Mouse (Mus musculus) macrophage (primary cell): ENCODE results near the gene Samd14. TPM values are rescaled to one million over a fixed set of nuclear protein-coding genes. Genes with fewer than 3 reads are reported as not detected.
"Not testable (repeated sequence)": the region's sequence is repeated elsewhere in the genome, so short reads cannot be mapped to it uniquely, and the experiment has no call there.

Experiments
- H3K27ac ChIP-seq: fragments of 350-480 bp; formaldehyde crosslinking; 2 replicates; pipeline ENCODE4 v1.9.0; 2021
- H3K36me3 ChIP-seq: fragments of 350-480 bp; formaldehyde crosslinking; 2 replicates; pipeline ENCODE4 v1.9.0; 2021; ENCODE audit errors: inconsistent target
- H3K4me3 ChIP-seq: fragments of 350-480 bp; formaldehyde crosslinking; 2 replicates; pipeline ENCODE4 v1.9.0; 2021; ENCODE audit errors: inconsistent target
- H3K79me2 ChIP-seq: fragments of 350-480 bp; formaldehyde crosslinking; 2 replicates; pipeline ENCODE4 v1.9.0; 2021; ENCODE audit errors: inconsistent target
- WGBS: methylation state at CpG from one replicate; pipeline ENCODE4 v1.1.7; 2026; ENCODE audit warnings: inconsistent platforms; ENCODE audit not compliant: missing documents; 5-methylcytosine and 5-hydroxymethylcytosine counted together
- polyA plus RNA-seq: library from polyadenylated mRNA; stranded (reverse); fragments of 250-400 nt; gene quantifications from 3 replicates; pipeline ENCODE4 v1.2.4, GENCODE M21; 2018; ENCODE audit warnings: inconsistent platforms

The Samd14 gene
- polyA plus RNA-seq, 1 experiment from 2014 or later = 0.06 TPM

GRCm38 (mm10) chr11:95004937-95005198 is 4.8 kb upstream of the Samd14 start:
- H3K4me3 ChIP-seq = no peak overlapping the region
- WGBS = 87% methylated on average over 6 of the region's 6 CpGs
- peaks cover 52% of the 10 kb centered on the region for H3K36me3 ChIP-seq
- H3K27ac ChIP-seq = no peak overlapping the region
- peaks cover 1% of the 10 kb centered on the region; the same call in 1 of the 2 replicates for H3K79me2 ChIP-seq

DNA sequence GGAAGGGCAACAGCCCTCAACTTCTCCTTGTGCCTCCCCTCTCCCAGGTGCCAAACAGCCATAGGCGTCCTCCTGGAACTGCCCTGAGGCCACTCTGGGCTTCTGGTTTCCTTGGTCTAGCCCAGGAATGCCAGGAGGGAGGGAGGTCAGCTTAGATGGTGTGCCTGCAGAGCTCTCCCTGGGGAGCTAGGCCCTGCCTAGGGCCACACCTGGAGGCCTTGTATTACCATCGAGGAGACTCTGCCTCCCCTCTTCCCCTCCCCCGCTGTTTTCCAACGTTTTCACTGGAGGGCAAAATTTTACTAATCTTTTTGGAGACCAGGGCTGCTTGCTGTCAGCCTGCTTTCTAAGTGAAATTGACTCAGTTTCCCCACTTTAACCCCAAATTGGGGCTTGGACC is 3.6 kb upstream of the Samd14 start:
- no peak overlapping the region; the same call in 1 of the 2 replicates for H3K4me3 ChIP-seq
- peaks cover 41% of the 10 kb centered on the region for H3K36me3 ChIP-seq
- H3K27ac ChIP-seq = no peak overlapping the region
- H3K79me2 ChIP-seq = no peaks in the 10 kb centered on the region; the same call in 1 of the 2 replicates
- 45% methylated on average over 4 of the region's 4 CpGs for WGBS

- H3K4me3 ChIP-seq = peak overlapping the region; percentile 26
- peaks cover 36% of the 10 kb centered on the region for H3K36me3 ChIP-seq
- H3K79me2 ChIP-seq = no peaks in the 10 kb centered on the region
- 3% methylated on average over 25 of the region's 27 CpGs for WGBS
- no peak overlapping the region for H3K27ac ChIP-seq
Observed at GRCm38 (mm10) chr11:95006525-95007219, 3.0 kb upstream of the Samd14 start.

- Histone ChIP-seq H3K4me3 (no peak overlapping the region), H3K27ac (no peak overlapping the region), H3K79me2 (no peaks in the 10 kb centered on the region), H3K36me3 (peaks cover 29% of the 10 kb centered on the region)
- 8% methylated on average over 3 of the region's 3 CpGs for WGBS
Observed at GRCm38 (mm10) chr11:95007418-95007817, 2.3 kb upstream of the Samd14 start.

DNA sequence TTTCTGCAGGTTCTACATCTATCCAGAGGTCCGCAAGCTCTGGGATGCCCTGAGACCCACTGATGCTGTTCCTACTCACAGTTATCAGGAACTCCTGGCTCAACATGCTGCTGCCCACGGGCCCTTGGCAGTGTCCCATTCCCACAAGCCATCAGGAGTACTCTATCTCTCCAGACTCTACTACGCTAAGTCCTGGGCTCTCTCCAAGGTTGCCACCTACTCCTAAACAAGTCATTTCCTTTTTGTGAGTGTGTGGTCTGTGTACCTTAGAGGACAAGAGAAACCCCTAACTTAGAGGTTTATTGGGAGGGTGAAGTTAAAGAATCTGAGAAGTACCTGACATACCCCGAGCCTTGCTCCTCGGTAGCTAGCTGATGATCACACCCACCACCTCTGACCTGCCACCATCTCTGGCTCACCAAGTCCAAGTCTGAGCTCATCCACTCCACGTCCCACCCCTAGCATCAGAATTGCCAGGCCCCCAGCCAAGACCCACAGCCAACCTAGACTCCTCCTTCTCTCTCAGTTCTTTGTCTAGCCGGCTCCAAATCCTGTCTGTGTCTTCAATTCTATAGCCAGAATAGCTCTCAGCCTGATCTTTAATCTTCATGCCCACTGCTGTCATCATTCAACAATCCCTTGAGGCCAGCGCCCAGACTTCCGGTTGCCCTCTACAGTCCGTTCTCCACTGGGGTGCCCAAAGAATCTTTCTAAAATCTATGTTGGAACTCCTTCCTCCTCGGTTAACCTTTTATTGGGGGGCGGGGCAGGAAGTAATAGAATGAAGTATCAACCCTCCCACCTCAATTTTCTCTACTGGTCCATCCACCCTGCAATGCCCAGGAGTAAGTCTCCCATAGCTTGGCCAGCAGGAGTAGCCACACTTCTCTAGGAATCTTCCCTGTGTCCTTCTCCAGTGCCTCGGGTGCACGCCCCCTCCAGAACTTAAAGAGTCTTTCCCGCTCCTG is 734 bp upstream of the Samd14 start:
- Histone ChIP-seq H3K79me2 (no peaks in the 10 kb centered on the region), H3K27ac (no peak overlapping the region), H3K4me3 (peak overlapping the region; percentile 31), H3K36me3 (peaks cover 15% of the 10 kb centered on the region; the same call in 1 of the 2 replicates)
- WGBS = 29% methylated on average over 12 of the region's 15 CpGs

- Histone ChIP-seq H3K27ac (no peak overlapping the region), H3K36me3 (peaks cover 4% of the 10 kb centered on the region; the same call in 1 of the 2 replicates)
Observed at GRCm38 (mm10) chr11:95010141-95010739, 561 bp downstream of the Samd14 start.

GRCm38 (mm10) chr11:95010841-95011403 is 1.2 kb downstream of the Samd14 start:
- 80% methylated on average over 4 of the region's 4 CpGs for WGBS
- not testable (repeated sequence) for H3K79me2 ChIP-seq, H3K36me3 ChIP-seq, H3K4me3 ChIP-seq, H3K27ac ChIP-seq

More at GRCm38 (mm10) chr11:95010141-95010739, 561 bp downstream of the Samd14 start:
- Histone ChIP-seq H3K4me3 (no peak overlapping the region), H3K79me2 (no peaks in the 10 kb centered on the region)
- WGBS = 17% methylated on average over 33 of the region's 40 CpGs

- WGBS = 40% methylated on average over 1 of the region's 1 CpGs
- H3K27ac ChIP-seq = no peak overlapping the region
- H3K4me3 ChIP-seq = no peak overlapping the region
- no peaks in the 10 kb centered on the region for H3K36me3 ChIP-seq
- no peaks in the 10 kb centered on the region for H3K79me2 ChIP-seq
Observed at GRCm38 (mm10) chr11:95011416-95011815, 1.7 kb downstream of the Samd14 start.

DNA sequence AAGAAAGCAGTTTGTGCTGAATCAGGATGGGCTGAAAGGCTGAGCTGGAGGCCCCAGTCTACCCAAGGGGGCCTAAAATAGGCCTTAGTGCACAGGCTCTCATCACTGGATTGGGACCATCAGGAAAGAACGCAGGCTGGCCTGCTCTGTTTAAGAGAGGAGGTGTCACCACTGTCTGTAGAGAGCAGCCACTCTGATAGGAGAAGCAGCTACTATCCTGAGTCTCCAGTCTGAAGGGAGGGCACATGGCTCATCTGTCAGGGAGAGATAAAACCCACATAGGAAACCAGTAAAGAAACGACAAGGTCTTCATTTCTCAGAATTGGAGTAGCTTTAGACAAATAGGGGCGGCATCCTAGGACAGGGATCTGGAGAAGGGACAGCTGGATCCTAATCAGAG is 2.4 kb downstream of the Samd14 start:
- H3K27ac ChIP-seq = no peak overlapping the region
- no peaks in the 10 kb centered on the region for H3K36me3 ChIP-seq
- no peak overlapping the region for H3K4me3 ChIP-seq
- H3K79me2 ChIP-seq = no peaks in the 10 kb centered on the region
- WGBS = 49% methylated on average over 3 of the region's 3 CpGs

DNA sequence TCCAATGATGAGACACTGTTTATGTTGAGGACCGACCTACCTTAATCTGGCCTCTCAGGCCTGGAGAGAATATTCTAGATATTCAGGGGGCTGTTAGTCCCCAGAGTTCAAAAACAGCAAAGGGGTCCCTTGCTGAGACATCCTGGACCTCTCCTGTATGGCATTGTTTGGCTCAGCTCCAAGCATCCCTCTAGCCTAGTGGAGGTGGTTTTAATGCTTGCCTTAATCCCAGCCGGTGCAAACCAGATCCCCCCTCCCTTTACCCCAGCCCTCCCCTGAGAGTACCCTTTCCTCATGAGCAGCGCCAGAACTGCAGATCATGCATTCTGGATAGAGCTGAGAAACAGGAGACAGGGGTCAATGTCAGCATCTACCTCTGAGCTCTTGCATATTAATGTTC is 2.8 kb downstream of the Samd14 start:
- H3K79me2 ChIP-seq = no peaks in the 10 kb centered on the region
- no peak overlapping the region for H3K4me3 ChIP-seq
- WGBS = 71% methylated on average over 3 of the region's 3 CpGs
- H3K36me3 ChIP-seq = no peaks in the 10 kb centered on the region
- no peak overlapping the region for H3K27ac ChIP-seq

DNA sequence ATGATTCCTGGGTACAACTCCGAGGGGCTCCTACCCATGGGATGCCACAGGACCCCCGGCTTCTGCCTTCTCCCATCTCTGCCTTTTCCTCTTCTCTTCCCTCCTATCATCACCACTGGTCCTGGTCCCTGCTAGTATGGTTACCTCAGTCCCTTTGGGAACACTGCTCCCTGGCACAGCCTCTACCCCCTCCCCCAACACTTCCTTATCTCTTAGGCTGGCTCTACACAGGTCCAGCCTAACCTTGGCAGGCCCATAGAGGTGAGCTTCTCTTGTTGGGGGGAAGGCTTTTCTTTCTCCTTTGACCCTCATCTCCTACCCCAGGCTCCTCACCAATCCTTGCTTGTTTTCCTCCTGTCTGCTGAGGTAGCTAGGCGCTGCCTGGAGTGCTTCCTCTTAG is 5.8 kb downstream of the Samd14 start:
- Histone ChIP-seq H3K79me2 (no peaks in the 10 kb centered on the region), H3K36me3 (no peaks in the 10 kb centered on the region), H3K27ac (no peak overlapping the region), H3K4me3 (no peak overlapping the region)
- WGBS = 83% methylated on average over 3 of the region's 3 CpGs

GRCm38 (mm10) chr11:95022237-95022992 is 12.7 kb downstream of the Samd14 start:
- no peaks in the 10 kb centered on the region for H3K36me3 ChIP-seq
- H3K27ac ChIP-seq = no peak overlapping the region
- H3K4me3 ChIP-seq = no peak overlapping the region
- H3K79me2 ChIP-seq = no peaks in the 10 kb centered on the region
- 83% methylated on average over 10 of the region's 10 CpGs for WGBS

- 96% methylated on average over 9 of the region's 9 CpGs for WGBS
- Histone ChIP-seq H3K36me3 (no peaks in the 10 kb centered on the region), H3K27ac (no peak overlapping the region), H3K79me2 (no peaks in the 10 kb centered on the region), H3K4me3 (no peak overlapping the region)
Observed at GRCm38 (mm10) chr11:95023481-95023880, 13.8 kb downstream of the Samd14 start.
